Mouse (Mus musculus) stomach, embryonic 15.5 days (tissue): ENCODE results near the gene Vwa8. TPM values are rescaled to one million over a fixed set of nuclear protein-coding genes. Genes with fewer than 3 reads are reported as not detected.

Source experiments
- ATAC-seq: fragments of 200-750 bp; cut with Nextera tagmentation; 2 replicates; pipeline ENCODE4 v1.8.0; 2017; ENCODE audit warnings: low read depth, moderate number of reproducible peaks, moderate TSS enrichment; ENCODE audit not compliant: insufficient read depth, low FRiP score
- H3K27ac ChIP-seq: fragments of 300-500 bp; sonication (generic); 2 replicates; pipeline ENCODE4 v1.5.1; 2015; ENCODE audit warnings: mild to moderate bottlenecking, inconsistent platforms
- H3K27me3 ChIP-seq: fragments of 300-500 bp; sonication (generic); replicated peaks from 2 replicates; pipeline ENCODE4 v1.6.1; 2015; ENCODE audit warnings: inconsistent platforms
- H3K36me3 ChIP-seq: fragments of 300-500 bp; sonication (generic); 2 replicates; pipeline ENCODE4 v1.6.1; 2015; ENCODE audit warnings: inconsistent platforms
- H3K4me1 ChIP-seq: fragments of 300-500 bp; sonication (generic); 2 replicates; pipeline ENCODE4 v1.6.1; 2015; ENCODE audit warnings: inconsistent platforms
- H3K4me2 ChIP-seq: fragments of 300-500 bp; sonication (generic); 2 replicates; pipeline ENCODE4 v1.6.1; 2015; ENCODE audit warnings: mild to moderate bottlenecking, inconsistent platforms
- H3K4me3 ChIP-seq: fragments of 300-500 bp; sonication (generic); replicated peaks from 2 replicates; pipeline ENCODE4 v1.5.1; 2015; ENCODE audit warnings: inconsistent platforms
- H3K9ac ChIP-seq: fragments of 300-500 bp; sonication (generic); 2 replicates; pipeline ENCODE4 v1.6.1; 2015; ENCODE audit warnings: inconsistent platforms
- H3K9me3 ChIP-seq: fragments of 300-500 bp; sonication (generic); 2 replicates; pipeline ENCODE4 v1.6.1; 2016; ENCODE audit warnings: inconsistent platforms
- WGBS: fragments of 180-500 bp; shearing (Covaris S2); methylation state at CpG from one replicate; pipeline ENCODE4 v1.1.7; 2015; 5-methylcytosine and 5-hydroxymethylcytosine counted together
- polyA plus RNA-seq: library from polyadenylated mRNA; unstranded; fragments of >200 nt; fragmentation: Nextera tagmentation; extraction: Ambion mirVana; gene quantifications from 2 replicates; pipeline ENCODE4 v1.2.1, GENCODE M21; 2015

The Vwa8 gene
- 11.0 and 13.1 TPM in 2 replicates for polyA plus RNA-seq

GRCm38 (mm10) chr14:78848941-78849911 lies at the start of gene Vwa8:
Gene Vwa8, plus strand, starts transcription at chr14:78849052.
- peak within 1 kb of the TSS; percentile 76 for H3K4me2 ChIP-seq
- H3K4me3 ChIP-seq, result peak within 1 kb of the TSS; percentile 74
- peak; percentile 90 for ATAC-seq
- WGBS, result 2% methylated on average over 60 of the region's 61 CpGs
- H3K27ac ChIP-seq, result peak within 1 kb of the TSS; percentile 87
- peak within 1 kb of the TSS; percentile 92 for H3K9ac ChIP-seq
- H3K27me3 ChIP-seq, result no peaks in the 10 kb centered on the region
- no peaks in the 10 kb centered on the region for H3K9me3 ChIP-seq
- no peaks in the 10 kb centered on the region for H3K36me3 ChIP-seq
- peaks cover 9% of the 10 kb centered on the region for H3K4me1 ChIP-seq

GRCm38 (mm10) chr14:78802378-78802777 lies 46.5 kb upstream of the Vwa8 start:
- ATAC-seq, result no peak
- WGBS, result 84% methylated on average over 2 of the region's 2 CpGs

DNA sequence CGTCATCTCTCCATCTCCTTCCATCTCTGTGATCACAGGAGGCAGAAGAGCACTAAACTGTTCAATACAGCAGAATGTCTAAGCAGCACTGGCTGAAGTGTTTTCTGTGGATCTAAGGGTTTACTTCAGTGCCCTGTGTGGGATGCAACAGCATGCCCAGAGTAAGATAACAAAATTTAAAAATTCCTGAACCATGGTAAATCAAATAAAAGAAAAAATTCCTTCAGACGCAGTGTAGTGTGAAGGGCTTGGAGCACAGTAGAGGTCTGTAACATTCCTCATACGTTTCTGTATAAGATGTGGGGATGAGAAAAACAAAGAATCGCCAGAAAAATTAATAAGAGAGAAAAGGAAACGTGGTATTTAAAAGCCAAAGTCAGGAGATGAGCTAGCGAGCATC lies 44.9 kb upstream of the Vwa8 start:
- 73% methylated on average over 6 of the region's 6 CpGs for WGBS
- Histone ChIP-seq H3K4me2 (no peak overlapping the region), H3K4me1 (no peaks in the 10 kb centered on the region), H3K27ac (no peak overlapping the region), H3K9me3 (no peaks in the 10 kb centered on the region), H3K27me3 (no peaks in the 10 kb centered on the region), H3K36me3 (no peaks in the 10 kb centered on the region), H3K4me3 (no peak overlapping the region), H3K9ac (no peak overlapping the region)
- no peak for ATAC-seq

More at GRCm38 (mm10) chr14:78802378-78802777, 46.5 kb upstream of the Vwa8 start:
- Histone ChIP-seq H3K4me2 (no peak overlapping the region), H3K27me3 (no peaks in the 10 kb centered on the region), H3K36me3 (no peaks in the 10 kb centered on the region), H3K9ac (no peak overlapping the region), H3K9me3 (no peaks in the 10 kb centered on the region), H3K4me1 (no peaks in the 10 kb centered on the region), H3K4me3 (no peak overlapping the region), H3K27ac (no peak overlapping the region)

DNA sequence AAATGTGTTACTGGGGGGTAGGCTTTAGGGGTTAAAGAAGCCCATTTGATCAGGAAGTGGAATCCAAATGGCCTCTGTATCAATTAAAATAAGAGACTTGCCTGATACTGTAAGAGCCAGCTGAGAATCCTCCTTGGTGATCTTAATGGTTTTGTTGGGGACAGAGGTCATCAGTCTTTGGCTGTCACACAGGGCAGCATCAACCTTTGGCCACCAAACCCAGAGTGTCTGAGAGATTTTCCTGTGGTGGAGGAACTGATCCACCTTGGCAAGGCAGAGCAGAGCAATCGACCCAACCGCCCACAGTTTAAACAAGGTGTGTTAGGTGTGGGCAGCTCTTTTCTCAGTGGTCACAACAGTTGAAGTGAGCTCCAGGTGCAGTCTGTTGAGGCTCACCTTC lies 36.0 kb upstream of the Vwa8 start:
- no peaks in the 10 kb centered on the region for H3K36me3 ChIP-seq
- no peaks in the 10 kb centered on the region for H3K27me3 ChIP-seq
- H3K4me1 ChIP-seq, result no peaks in the 10 kb centered on the region
- no peak overlapping the region for H3K9ac ChIP-seq
- 83% methylated on average over 2 of the region's 2 CpGs for WGBS
- no peak overlapping the region for H3K4me2 ChIP-seq
- H3K4me3 ChIP-seq, result no peak overlapping the region
- no peak for ATAC-seq
- no peaks in the 10 kb centered on the region for H3K9me3 ChIP-seq
- H3K27ac ChIP-seq, result no peak overlapping the region

- no peaks in the 10 kb centered on the region for H3K4me1 ChIP-seq
- no peak for ATAC-seq
- no peaks in the 10 kb centered on the region for H3K27me3 ChIP-seq
- no peak overlapping the region for H3K9ac ChIP-seq
- 13% methylated on average over 2 of the region's 3 CpGs for WGBS
- H3K27ac ChIP-seq, result no peak overlapping the region
- no peak overlapping the region for H3K4me3 ChIP-seq
- no peaks in the 10 kb centered on the region for H3K36me3 ChIP-seq
- H3K9me3 ChIP-seq, result no peaks in the 10 kb centered on the region
- H3K4me2 ChIP-seq, result no peak overlapping the region
Observed at GRCm38 (mm10) chr14:78816411-78816810, 32.4 kb upstream of the Vwa8 start.

- WGBS, result 79% methylated on average over 3 of the region's 3 CpGs
- Histone ChIP-seq H3K9ac (no peak overlapping the region), H3K4me2 (no peak overlapping the region), H3K4me1 (no peaks in the 10 kb centered on the region), H3K27me3 (no peaks in the 10 kb centered on the region), H3K9me3 (no peaks in the 10 kb centered on the region), H3K36me3 (no peaks in the 10 kb centered on the region), H3K4me3 (no peak overlapping the region), H3K27ac (no peak overlapping the region)
- no peak for ATAC-seq
Observed at GRCm38 (mm10) chr14:78817651-78818050, 31.2 kb upstream of the Vwa8 start.

DNA sequence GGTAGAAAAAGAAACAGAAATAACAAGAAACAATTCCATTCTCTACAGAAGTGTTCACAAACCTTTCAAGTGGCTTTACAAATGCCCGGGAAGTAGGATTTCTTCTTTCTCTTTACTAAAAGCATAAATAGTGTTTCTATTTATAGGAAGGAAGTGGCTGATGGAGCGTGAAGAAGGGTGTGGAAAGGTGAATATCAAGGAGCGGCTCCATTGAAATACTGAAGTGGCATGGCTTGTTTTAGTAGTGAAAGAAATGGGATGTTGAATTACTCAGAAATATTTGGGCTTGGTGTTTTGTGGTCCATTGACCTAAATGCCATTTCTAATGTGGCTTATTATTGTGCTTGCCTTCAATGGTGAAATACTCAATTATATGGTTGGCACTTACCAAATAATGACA lies 30.4 kb upstream of the Vwa8 start:
- no peaks in the 10 kb centered on the region for H3K4me1 ChIP-seq
- no peak overlapping the region for H3K4me2 ChIP-seq
- WGBS, result 72% methylated on average over 3 of the region's 3 CpGs
- no peaks in the 10 kb centered on the region for H3K36me3 ChIP-seq
- H3K9ac ChIP-seq, result no peak overlapping the region
- no peak overlapping the region for H3K27ac ChIP-seq
- no peak overlapping the region for H3K4me3 ChIP-seq
- ATAC-seq, result no peak
- no peaks in the 10 kb centered on the region for H3K9me3 ChIP-seq
- H3K27me3 ChIP-seq, result no peaks in the 10 kb centered on the region

DNA sequence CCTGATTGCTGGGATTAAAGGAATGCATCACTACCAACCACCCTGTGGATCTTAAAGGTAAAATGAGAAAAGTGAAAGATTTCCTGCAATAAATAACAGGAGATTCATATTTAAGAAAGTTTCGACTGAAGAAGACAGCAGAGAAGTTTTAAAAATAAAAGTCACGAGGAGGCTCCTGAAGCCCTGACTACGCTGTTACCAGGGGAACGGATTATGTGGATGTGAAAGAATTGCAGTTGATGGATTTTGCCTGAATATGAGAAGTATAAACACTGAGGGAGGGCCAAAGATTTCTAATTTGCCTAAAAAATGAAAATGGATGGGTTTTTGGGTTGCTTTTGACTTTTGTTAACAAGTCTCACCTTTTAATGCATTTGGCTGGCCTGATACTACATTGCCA lies 24.8 kb upstream of the Vwa8 start:
- H3K27ac ChIP-seq, result no peak overlapping the region
- 71% methylated on average over 4 of the region's 4 CpGs for WGBS
- ATAC-seq, result no peak
- H3K4me3 ChIP-seq, result no peak overlapping the region
- H3K4me1 ChIP-seq, result no peaks in the 10 kb centered on the region
- H3K9ac ChIP-seq, result no peak overlapping the region
- no peaks in the 10 kb centered on the region for H3K27me3 ChIP-seq
- H3K9me3 ChIP-seq, result no peaks in the 10 kb centered on the region
- H3K36me3 ChIP-seq, result no peaks in the 10 kb centered on the region
- no peak overlapping the region for H3K4me2 ChIP-seq

GRCm38 (mm10) chr14:78824507-78824906 lies 24.3 kb upstream of the Vwa8 start:
- no peaks in the 10 kb centered on the region for H3K36me3 ChIP-seq
- no peaks in the 10 kb centered on the region for H3K4me1 ChIP-seq
- H3K9me3 ChIP-seq, result no peaks in the 10 kb centered on the region
- no peak overlapping the region for H3K27ac ChIP-seq
- no peak for ATAC-seq
- 72% methylated on average over 4 of the region's 4 CpGs for WGBS
- no peak overlapping the region for H3K4me3 ChIP-seq
- no peak overlapping the region for H3K9ac ChIP-seq
- H3K27me3 ChIP-seq, result no peaks in the 10 kb centered on the region
- no peak overlapping the region for H3K4me2 ChIP-seq

DNA sequence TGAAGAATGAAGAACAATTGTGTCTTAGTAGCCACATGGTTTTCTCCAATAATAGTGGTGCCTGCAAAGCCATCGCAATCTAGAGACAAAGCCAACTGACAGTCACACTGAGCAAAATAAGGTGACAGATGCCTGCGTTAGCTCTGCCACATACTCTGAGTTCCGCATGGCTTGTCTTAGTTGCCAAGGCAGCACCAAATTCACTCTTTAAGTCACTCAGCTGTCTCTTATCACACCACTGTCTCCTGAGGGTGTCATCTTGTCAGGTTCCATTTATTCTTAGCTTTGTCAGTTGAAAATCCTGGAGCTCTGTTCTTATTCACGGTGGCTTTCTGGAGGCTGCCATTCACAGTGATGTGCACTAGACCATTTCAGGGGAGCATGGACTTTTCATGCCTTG lies 17.7 kb upstream of the Vwa8 start:
- H3K4me2 ChIP-seq, result no peak overlapping the region
- no peaks in the 10 kb centered on the region for H3K36me3 ChIP-seq
- H3K4me1 ChIP-seq, result no peaks in the 10 kb centered on the region
- no peak for ATAC-seq
- no peaks in the 10 kb centered on the region for H3K9me3 ChIP-seq
- no peak overlapping the region for H3K9ac ChIP-seq
- no peaks in the 10 kb centered on the region for H3K27me3 ChIP-seq
- no peak overlapping the region for H3K27ac ChIP-seq
- 86% methylated on average over 4 of the region's 4 CpGs for WGBS
- no peak overlapping the region for H3K4me3 ChIP-seq

DNA sequence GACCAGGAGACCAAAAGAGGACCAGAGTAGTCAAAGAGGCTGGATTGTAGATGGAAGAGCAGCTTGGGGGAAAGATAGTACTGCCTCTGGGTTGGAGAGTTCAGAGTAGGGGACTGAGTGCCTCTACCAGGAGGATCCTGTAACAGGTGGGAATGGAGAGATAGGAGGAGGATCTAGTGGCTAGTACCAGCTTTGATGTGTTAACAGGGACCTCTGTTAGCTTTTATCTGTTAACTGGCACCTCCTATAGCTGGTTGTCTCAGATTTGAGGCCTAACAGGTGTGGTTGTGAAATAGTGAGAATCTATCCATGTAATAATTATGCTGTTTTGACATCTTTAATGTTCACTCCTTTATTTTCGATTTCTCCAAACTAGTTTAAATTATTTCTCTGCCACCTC lies 904 bp upstream of the Vwa8 start:
- Histone ChIP-seq H3K36me3 (no peaks in the 10 kb centered on the region), H3K27me3 (no peaks in the 10 kb centered on the region), H3K27ac (no peak overlapping the region), H3K4me1 (peaks cover 9% of the 10 kb centered on the region), H3K9me3 (no peaks in the 10 kb centered on the region), H3K9ac (no peak overlapping the region), H3K4me2 (peak overlapping the region; percentile 76; the same call in 1 of the 2 replicates), H3K4me3 (no peak overlapping the region)
- 53% methylated on average over 1 of the region's 1 CpGs for WGBS
- ATAC-seq, result no peak

DNA sequence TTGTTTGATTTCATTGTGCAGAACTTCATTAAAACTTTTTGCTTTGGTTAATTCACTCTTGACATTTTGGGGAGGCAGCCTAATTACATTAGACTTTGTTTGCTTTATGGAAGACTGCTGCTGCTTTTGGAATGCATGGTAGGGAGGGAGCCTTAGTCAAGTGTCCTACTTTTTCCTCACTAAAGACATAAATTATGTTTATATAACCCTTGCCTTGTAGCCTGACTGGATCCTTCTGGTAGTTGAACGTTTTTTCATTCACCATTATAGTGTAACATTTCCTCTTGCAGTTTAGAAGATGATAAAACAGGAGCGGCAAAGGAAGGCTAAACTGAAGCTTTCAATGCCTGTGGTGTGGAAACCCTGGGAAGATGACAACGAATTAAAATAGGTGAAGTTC lies 375 bp upstream of the Vwa8 start:
- Histone ChIP-seq H3K4me1 (peaks cover 9% of the 10 kb centered on the region), H3K9ac (peak overlapping the region; percentile 92; the same call in 1 of the 2 replicates), H3K27ac (peak overlapping the region; percentile 87), H3K9me3 (no peaks in the 10 kb centered on the region), H3K27me3 (no peaks in the 10 kb centered on the region), H3K36me3 (no peaks in the 10 kb centered on the region), H3K4me2 (peak overlapping the region; percentile 76), H3K4me3 (peak overlapping the region; percentile 74)
- 1% methylated on average over 3 of the region's 3 CpGs for WGBS
- ATAC-seq, result no peak
